Mouse (Mus musculus) testis, adult 2 months (tissue): ENCODE results near the gene Spcs2.

ENCODE experiments used
- CTCF ChIP-seq: fragments of 200-500 bp; IDR thresholded peaks from 2 replicates; pipeline ENCODE4 v1.5.1; 2012; ENCODE audit warnings: low read depth, mild to moderate bottlenecking, inconsistent platforms, low read length, moderate library complexity; ENCODE audit not compliant: control insufficient read depth, insufficient read depth, insufficient replicate concordance
- POLR2A ChIP-seq: fragments of 200-500 bp; IDR thresholded peaks from 2 replicates; pipeline ENCODE4 v1.6.1; 2012; ENCODE audit warnings: low read depth, mild to moderate bottlenecking, inconsistent platforms, low read length, moderate library complexity; ENCODE audit not compliant: control insufficient read depth

- TF ChIP-seq CTCF (no peak), POLR2A (no peak)
Measured at GRCm38 (mm10) chr7:99892351-99892750, 29.1 kb upstream of the Spcs2 start.
